Mouse (Mus musculus): ENCODE measurements around the gene Smarca4. TPM values are rescaled to one million over a fixed set of nuclear protein-coding genes. Genes with fewer than 3 reads are reported as not detected.

Smarca4 gene
- polyA plus RNA-seq, 1 experiment from 2014 or later = 22.1 TPM

GRCm38 (mm10) chr9:21605865-21606264 lies 10.1 kb upstream of the Smarca4 start:
- ATAC-seq = no peak
- Histone ChIP-seq H3K4me3 (ENCODE audit: low read depth, low read length) (no peak overlapping the region), H3K4me1 (replicated peaks; ENCODE audit: control insufficient read depth, insufficient read depth, low read length) (no peaks in the 10 kb centered on the region), H3K36me3 (ENCODE audit: control insufficient read depth, insufficient read depth) (no peaks in the 10 kb centered on the region; the same call in 1 of the 2 replicates), H3K27me3 (replicated peaks; ENCODE audit: control insufficient read depth, insufficient read depth, low read length) (no peaks in the 10 kb centered on the region), H3K27ac (ENCODE audit: low read depth, low read length) (no peak overlapping the region), H3K9me3 (ENCODE audit: control insufficient read depth) (no peaks in the 10 kb centered on the region), H3K4me2 (replicated peaks; ENCODE audit: low read depth) (no peak overlapping the region), H3K9ac (ENCODE audit: low read depth, low read length) (no peak overlapping the region)
- TF ChIP-seq CTCF (IDR thresholded peaks at IDR 0.05; ENCODE audit: low read depth) = no peak
- 85% methylated on average over 5 of the region's 5 CpGs for whole genome bisulfite sequencing

DNA sequence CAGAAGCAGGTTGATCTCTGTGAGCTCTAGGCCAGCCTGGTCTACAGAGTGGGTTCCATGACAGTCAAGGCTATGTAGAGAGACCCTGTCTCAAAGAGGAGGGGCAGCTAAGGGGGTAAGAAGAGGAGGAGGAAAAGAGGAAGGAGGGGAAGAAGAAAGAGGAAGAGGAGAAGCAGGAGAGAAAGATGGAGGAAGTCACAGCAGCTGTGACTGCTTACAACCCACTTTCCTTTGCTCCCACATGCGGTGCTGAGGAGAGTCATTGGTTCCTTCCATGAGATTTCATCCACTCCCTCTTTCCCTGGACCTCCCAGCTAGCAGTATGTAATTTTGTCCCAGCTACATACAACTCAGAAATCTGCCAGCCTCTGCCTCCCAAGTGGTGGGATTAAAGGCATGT lies 9.3 kb upstream of the Smarca4 start:
- no peak overlapping the region for H3K27ac ChIP-seq (ENCODE audit: low read depth, low read length)
- no peak overlapping the region for H3K4me3 ChIP-seq (ENCODE audit: low read depth, low read length)
- H3K4me1 ChIP-seq (replicated peaks; ENCODE audit: control insufficient read depth, insufficient read depth, low read length) = no peaks in the 10 kb centered on the region
- no peak overlapping the region for H3K9ac ChIP-seq (ENCODE audit: low read depth, low read length)
- ATAC-seq = no peak
- H3K36me3 ChIP-seq (ENCODE audit: control insufficient read depth, insufficient read depth) = no peaks in the 10 kb centered on the region
- no peak for TF ChIP-seq CTCF (IDR thresholded peaks at IDR 0.05; ENCODE audit: low read depth)
- WGBS = 63% methylated on average over 1 of the region's 1 CpGs
- H3K9me3 ChIP-seq (ENCODE audit: control insufficient read depth) = no peaks in the 10 kb centered on the region
- H3K27me3 ChIP-seq (replicated peaks; ENCODE audit: control insufficient read depth, insufficient read depth, low read length) = no peaks in the 10 kb centered on the region
- H3K4me2 ChIP-seq (replicated peaks; ENCODE audit: low read depth) = no peak overlapping the region

DNA sequence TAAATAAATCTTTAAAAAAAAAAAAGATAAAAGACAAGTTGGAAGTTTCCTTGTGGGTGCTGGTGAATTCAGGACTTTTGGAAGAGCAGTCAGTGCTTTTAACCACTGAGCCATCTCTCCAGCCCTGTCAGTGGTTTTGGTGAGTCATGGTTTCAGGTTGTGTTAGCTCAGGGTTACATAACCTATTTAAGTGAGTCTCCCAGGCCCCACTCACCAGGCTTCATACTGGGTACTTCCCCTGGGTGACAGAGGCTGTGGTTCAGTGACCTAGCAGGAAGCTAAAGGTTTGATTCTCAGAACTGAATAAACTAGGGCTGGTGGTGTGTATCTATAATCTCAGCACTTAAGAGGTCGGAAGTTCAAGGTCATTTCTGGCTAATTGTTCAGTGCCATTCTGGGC lies 6.1 kb upstream of the Smarca4 start:
- no peak for ATAC-seq
- Histone ChIP-seq H3K36me3 (ENCODE audit: control insufficient read depth, insufficient read depth) (no peaks in the 10 kb centered on the region), H3K27ac (ENCODE audit: low read depth, low read length) (no peak overlapping the region), H3K4me1 (replicated peaks; ENCODE audit: control insufficient read depth, insufficient read depth, low read length) (no peaks in the 10 kb centered on the region), H3K4me3 (ENCODE audit: low read depth, low read length) (no peak overlapping the region), H3K9me3 (ENCODE audit: control insufficient read depth) (no peaks in the 10 kb centered on the region), H3K9ac (ENCODE audit: low read depth, low read length) (no peak overlapping the region), H3K27me3 (replicated peaks; ENCODE audit: control insufficient read depth, insufficient read depth, low read length) (no peaks in the 10 kb centered on the region), H3K4me2 (replicated peaks; ENCODE audit: low read depth) (no peak overlapping the region)
- TF ChIP-seq CTCF (IDR thresholded peaks at IDR 0.05; ENCODE audit: low read depth) = no peak
- 85% methylated on average over 1 of the region's 1 CpGs for WGBS

- no peaks in the 10 kb centered on the region for H3K36me3 ChIP-seq (ENCODE audit: control insufficient read depth, insufficient read depth)
- no peaks in the 10 kb centered on the region for H3K27me3 ChIP-seq (replicated peaks; ENCODE audit: control insufficient read depth, insufficient read depth, low read length)
- peak overlapping the region; percentile 81 for H3K4me3 ChIP-seq (ENCODE audit: low read depth, low read length)
- no peaks in the 10 kb centered on the region for H3K4me1 ChIP-seq (replicated peaks; ENCODE audit: control insufficient read depth, insufficient read depth, low read length)
- H3K4me2 ChIP-seq (replicated peaks; ENCODE audit: low read depth) = peak overlapping the region; percentile 69
- H3K9ac ChIP-seq (ENCODE audit: low read depth, low read length) = peak overlapping the region; percentile 58
- TF ChIP-seq CTCF (IDR thresholded peaks at IDR 0.05; ENCODE audit: low read depth) = no peak
- 69% methylated on average over 15 of the region's 15 CpGs for WGBS
- H3K27ac ChIP-seq (ENCODE audit: low read depth, low read length) = peak overlapping the region; percentile 85
- no peaks in the 10 kb centered on the region for H3K9me3 ChIP-seq (ENCODE audit: control insufficient read depth)
- ATAC-seq = no peak
Measured at GRCm38 (mm10) chr9:21614864-21615616, 929 bp upstream of the Smarca4 start.

GRCm38 (mm10) chr9:21616232-21616781 lies 338 bp downstream of the Smarca4 start:
- no peaks in the 10 kb centered on the region for H3K36me3 ChIP-seq (ENCODE audit: control insufficient read depth, insufficient read depth)
- peak overlapping the region; percentile 69 for H3K4me2 ChIP-seq (replicated peaks; ENCODE audit: low read depth)
- ATAC-seq = peak; percentile 58
- H3K27me3 ChIP-seq (replicated peaks; ENCODE audit: control insufficient read depth, insufficient read depth, low read length) = no peaks in the 10 kb centered on the region
- under 1% methylated on average over 56 of the region's 57 CpGs for WGBS
- H3K9ac ChIP-seq (ENCODE audit: low read depth, low read length) = peak overlapping the region; percentile 87
- TF ChIP-seq CTCF (IDR thresholded peaks at IDR 0.05; ENCODE audit: low read depth) = no peak
- H3K4me3 ChIP-seq (ENCODE audit: low read depth, low read length) = peak overlapping the region; percentile 81
- no peaks in the 10 kb centered on the region for H3K9me3 ChIP-seq (ENCODE audit: control insufficient read depth)
- peak overlapping the region; percentile 92 for H3K27ac ChIP-seq (ENCODE audit: low read depth, low read length)
- H3K4me1 ChIP-seq (replicated peaks; ENCODE audit: control insufficient read depth, insufficient read depth, low read length) = no peaks in the 10 kb centered on the region

DNA sequence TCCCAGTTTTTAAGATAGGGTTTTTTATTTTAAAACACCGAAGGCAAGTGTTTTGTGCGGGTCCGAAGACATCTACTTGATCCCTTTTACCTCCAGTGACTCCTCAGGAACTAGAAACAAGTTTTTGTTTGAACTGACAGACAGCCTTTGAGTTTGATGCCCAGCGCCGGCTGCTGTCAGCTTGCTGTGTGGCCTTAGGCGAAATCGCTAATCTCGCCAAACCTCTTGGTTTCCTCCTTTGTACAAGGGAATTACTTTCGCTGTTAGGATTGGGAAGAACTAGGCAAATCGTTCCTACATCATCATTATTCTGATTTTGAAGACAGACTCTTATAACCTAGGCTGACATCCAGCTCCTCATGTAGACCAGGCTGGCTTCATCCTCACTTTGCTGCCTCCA lies 1.1 kb downstream of the Smarca4 start:
- peak overlapping the region; percentile 92 for H3K27ac ChIP-seq (ENCODE audit: low read depth, low read length)
- H3K9me3 ChIP-seq (ENCODE audit: control insufficient read depth) = no peaks in the 10 kb centered on the region
- H3K4me2 ChIP-seq (replicated peaks; ENCODE audit: low read depth) = peak overlapping the region; percentile 69
- no peaks in the 10 kb centered on the region for H3K27me3 ChIP-seq (replicated peaks; ENCODE audit: control insufficient read depth, insufficient read depth, low read length)
- H3K4me3 ChIP-seq (ENCODE audit: low read depth, low read length) = peak overlapping the region; percentile 81
- peak overlapping the region; percentile 87 for H3K9ac ChIP-seq (ENCODE audit: low read depth, low read length)
- no peaks in the 10 kb centered on the region for H3K36me3 ChIP-seq (ENCODE audit: control insufficient read depth, insufficient read depth)
- no peak for TF ChIP-seq CTCF (IDR thresholded peaks at IDR 0.05; ENCODE audit: low read depth)
- WGBS = 3% methylated on average over 10 of the region's 10 CpGs
- H3K4me1 ChIP-seq (replicated peaks; ENCODE audit: control insufficient read depth, insufficient read depth, low read length) = no peaks in the 10 kb centered on the region
- no peak for ATAC-seq

Data from intestine, postnatal 0 days (tissue).